Mouse (Mus musculus): ENCODE data around the gene Clcnka.

DNA sequence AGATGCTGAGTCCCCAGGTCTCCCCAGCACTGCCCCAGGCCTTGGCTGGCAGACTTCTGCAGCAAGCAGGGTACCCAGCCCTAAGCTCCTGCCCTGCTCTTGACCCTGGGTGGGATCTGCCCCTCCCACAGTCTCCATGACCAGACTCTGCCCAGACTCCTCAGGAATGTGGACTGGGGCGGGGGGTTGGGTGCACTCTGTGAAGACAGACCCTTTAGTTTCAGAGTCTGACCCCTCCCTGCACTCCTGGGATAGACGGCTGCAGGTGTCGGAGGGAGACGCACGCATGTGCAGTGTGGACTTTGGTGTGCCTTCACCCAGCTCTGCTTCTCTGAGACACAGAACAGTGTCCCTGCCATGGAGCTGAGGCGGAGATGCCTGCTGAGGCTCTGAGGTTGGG is 60.5 kb downstream of the Clcnka start:
- TF ChIP-seq CTCF (IDR thresholded peaks at IDR 0.05; ENCODE audit: insufficient read depth, low read length) = no peak
- no peak for TF ChIP-seq POLR2A (IDR thresholded peaks at IDR 0.05; ENCODE audit: borderline replicate concordance, extremely low read depth, low read depth, low read length)
